Mouse (Mus musculus): Measurements from ENCODE around the gene Ccar1.
"Not testable (repeated sequence)": the region's sequence is repeated elsewhere in the genome, so short reads cannot be mapped to it uniquely, and the experiment has no call there.

The Ccar1 gene

DNA sequence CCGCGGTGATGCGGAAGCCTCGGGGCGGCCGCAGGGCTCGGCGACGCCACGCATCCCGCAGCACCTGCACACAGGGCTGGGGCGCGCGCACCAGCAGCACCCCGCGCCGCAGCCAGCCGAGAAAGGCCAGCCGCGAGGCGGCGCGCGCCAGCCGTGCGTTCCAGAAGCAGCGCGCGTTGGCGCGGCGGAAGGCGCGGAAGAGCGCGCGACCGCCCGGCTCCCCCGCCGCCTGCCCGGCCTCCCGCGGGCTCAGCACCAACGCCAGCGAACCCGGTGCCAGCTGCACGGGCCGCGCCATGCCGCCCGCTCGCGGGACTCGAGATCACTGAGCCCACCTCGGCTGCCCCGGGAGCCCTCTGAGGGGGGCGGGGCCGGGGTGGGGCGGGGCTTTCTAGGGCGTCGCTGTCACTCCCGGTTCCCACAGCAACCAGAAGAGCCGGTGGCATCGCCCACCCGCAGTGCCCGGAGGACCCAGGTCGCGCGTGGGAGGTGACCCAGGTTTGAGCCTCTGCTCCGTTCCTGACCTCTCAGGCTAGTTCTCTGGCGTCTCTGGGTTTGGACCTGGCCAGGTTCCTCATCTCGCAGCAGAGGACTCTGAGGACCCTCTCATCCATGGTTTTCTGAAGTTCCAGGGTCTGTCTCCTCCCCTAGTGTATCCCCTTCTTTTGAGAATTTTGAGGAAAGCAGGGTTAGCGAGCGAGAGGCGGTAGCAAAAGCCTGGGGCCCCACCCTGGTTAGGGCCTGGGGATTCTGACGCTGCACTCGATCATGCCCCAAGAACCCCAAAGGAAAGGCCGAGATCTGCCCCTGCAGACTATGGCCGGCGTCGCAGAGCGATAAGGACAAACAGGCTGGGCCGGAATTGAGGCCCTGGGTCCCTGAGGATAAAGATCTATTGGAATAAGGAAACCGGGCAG lies 66.1 kb downstream of the Ccar1 start, which contains the start of gene Stox1:
Gene Stox1 (minus strand): TSS at position 358 of the 917 bp plus-strand sequence.
- peak; percentile 6 to 15 for DNase-seq (ENCODE audit: low spot score in 2 of 2)

DNA sequence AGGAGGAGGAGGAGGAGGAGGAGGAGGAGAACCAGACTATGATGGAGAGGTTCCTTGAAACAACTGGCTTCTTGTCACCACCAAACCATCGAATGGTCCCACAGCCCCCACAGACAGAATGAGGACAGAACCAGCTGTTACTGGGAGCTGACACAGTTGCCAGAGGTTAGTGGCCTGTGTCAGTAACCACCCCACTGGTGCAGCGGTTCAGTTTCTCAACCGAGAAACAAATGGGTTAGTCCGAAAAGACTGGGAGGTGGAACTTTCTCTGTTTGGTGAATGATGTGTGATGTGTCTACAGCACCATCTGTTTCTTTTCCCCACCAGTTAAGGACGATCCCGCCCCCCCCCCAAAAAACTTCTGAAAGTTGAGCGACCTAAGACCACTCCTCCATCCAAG lies 67.2 kb downstream of the Ccar1 start:
- no peak for DNase-seq (ENCODE audit: low spot score in 2 of 2)

DNA sequence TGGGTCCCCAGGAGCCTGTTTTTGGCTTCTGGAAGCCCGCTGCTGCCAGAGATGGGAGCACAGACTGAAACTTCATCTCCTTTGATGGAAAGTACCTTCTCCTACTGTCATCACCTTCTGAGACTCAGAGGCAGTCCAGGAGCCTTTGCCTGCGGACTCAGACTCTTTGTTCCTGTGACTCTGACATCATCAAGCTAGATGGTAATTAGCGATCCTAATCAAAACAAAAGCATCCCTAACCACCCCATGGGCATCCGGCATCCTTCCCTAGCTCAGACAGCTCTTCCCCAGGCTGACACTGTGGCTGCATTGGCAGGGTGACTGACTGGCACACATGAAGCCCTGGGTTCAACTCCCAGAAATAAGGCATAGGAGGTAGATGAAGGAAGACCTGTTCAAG lies 69.4 kb downstream of the Ccar1 start:
- no peak for DNase-seq (ENCODE audit: low spot score in 2 of 2)

DNA sequence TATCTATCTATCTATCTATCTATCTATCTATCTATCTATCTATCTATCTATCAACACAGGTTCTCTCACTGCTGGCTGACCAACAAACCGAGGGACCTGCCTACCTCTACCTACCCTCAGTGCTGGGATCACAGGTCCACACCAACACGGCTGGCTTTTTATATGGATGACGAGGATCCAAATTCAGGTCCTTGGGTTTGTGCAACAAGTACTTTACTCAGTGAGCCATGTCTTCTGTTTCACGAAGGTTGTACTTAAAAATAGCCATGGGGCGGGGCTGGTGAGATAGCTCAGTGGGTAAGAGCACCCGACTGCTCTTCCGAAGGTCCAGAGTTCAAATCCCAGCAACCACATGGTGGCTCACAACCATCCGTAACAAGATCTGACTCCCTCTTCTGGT lies 71.5 kb downstream of the Ccar1 start:
- not testable (repeated sequence) for DNase-seq (ENCODE audit: low spot score in 2 of 2)

DNA sequence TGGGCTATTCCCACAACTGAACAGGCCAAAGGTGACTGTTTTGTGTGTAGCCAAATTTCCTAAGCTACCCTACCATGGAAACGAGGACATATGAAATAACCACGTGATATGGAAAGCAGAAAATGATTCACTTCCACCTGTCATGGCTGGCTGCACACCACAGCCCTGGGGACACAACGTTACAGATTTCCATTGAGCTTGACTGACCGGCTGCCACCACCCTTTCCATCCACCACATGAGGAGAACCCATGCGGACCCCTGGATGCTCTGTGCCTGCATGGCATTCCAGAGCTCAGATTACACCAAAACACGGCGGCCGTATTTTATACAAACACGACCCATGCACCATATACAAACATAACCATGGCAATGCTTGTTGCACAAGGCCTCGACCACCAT lies 78.6 kb downstream of the Ccar1 start:
- no peak for DNase-seq (ENCODE audit: low spot score in 2 of 2)

DNA sequence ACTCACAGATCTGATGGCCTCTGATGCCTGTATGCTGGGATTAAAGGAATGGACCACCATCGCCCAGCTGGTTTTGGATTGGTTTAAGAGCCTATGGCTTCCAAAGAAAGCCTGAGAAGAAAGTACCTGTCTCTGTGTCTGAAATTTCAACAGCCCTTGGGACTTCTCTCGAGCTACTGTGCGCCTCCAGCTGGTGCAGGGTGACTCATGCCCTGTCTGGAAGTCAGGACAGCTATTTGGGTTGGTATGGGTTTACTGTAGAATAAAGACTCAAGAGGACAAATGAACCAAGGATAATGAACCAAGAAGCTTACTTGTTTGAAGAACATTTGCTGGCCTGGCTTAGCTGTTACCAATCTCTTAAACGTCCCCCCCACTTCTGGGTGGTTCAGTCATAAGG lies 88.5 kb downstream of the Ccar1 start:
- DNase-seq (ENCODE audit: low spot score in 2 of 2) = no peak

DNA sequence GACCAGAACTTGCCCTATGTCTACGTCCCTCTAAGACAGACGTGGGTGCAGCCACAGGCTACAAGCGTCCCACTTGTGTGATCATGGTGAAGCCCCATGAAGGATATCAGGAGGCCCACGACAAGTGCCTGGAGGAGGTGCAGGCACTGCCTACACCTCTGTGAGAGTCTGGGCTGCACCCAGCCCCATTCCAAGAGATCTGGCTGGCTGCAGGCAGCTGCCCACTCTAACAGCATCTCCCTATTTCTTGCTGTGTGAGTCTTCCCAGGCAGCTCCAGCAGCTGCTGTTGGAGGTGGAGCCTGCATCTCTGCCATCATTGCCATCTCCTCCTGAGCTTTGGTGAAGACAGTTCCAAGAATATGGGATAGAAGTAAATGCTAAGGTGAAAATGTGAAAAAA lies 89.7 kb downstream of the Ccar1 start:
- DNase-seq (ENCODE audit: low spot score in 2 of 2) = no peak

Measured in heart, adult 9 months (tissue).